ENCODE assay signal across 19 mouse cellular contexts in the genomic region with DNA sequence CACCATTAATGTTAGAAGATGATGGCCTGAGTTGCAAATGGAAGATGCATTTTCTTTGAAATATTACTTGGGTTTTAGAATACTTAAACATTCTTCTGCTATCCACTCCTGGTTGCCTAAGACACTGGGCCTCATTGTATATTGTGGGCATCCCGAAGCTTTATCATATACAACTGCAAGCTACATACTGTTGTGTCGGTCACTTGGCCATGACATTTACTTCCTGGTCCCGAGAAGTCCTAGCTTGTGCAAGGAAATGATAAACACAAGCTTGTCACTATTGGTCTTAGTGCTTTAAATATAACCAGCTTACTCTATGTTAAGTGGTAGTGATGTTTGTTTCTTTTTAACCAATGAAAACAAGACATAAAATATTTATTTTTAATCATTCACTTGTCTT.
"Had no signal": no experiment of that assay in that cellular context is flagged by ENCODE, and none has a peak within 500 bp of the region (broad histone marks: within the 10 kb centered on the region; RNA-seq: fewer than 3 reads in every experiment).

No protein-coding gene starts in this region.

- H3K4me1 ChIP-seq: midbrain, embryonic 10.5 days; midbrain, embryonic 12.5 days; neural tube, embryonic 13.5 days; neural tube, embryonic 15.5 days had no signal

- H3K36me3 ChIP-seq: midbrain, embryonic 10.5 days; midbrain, embryonic 12.5 days; neural tube, embryonic 13.5 days; neural tube, embryonic 15.5 days had no signal

- H3K27ac ChIP-seq: midbrain, embryonic 10.5 days; midbrain, embryonic 12.5 days; neural tube, embryonic 13.5 days; neural tube, embryonic 15.5 days had no signal

- DNase-seq: lung, adult 18-20 months; lung, embryonic 14.5 days; lung, postnatal 10 days; lung, postnatal 4 days; midbrain, embryonic 14.5 days; retina, postnatal 1 day; right cerebral cortex, adult 18-20 months; right cerebral cortex, postnatal 25 days; right cerebral cortex, postnatal 4 days; spleen, adult 18-20 months; thymus, adult 18-20 months; thymus, postnatal 14 days; thymus, postnatal 36 days had no signal

- H3K4me2 ChIP-seq: lung, embryonic 14.5 days; midbrain, embryonic 12.5 days; neural tube, embryonic 13.5 days; neural tube, embryonic 15.5 days had no signal

- H3K27me3 ChIP-seq: midbrain, embryonic 12.5 days; neural tube, embryonic 13.5 days; neural tube, embryonic 15.5 days had no signal

- ATAC-seq: midbrain, embryonic 16.5 days had no signal

- H3K9me3 ChIP-seq: midbrain, embryonic 10.5 days; midbrain, embryonic 12.5 days; neural tube, embryonic 13.5 days; neural tube, embryonic 15.5 days had no signal

- H3K4me3 ChIP-seq: midbrain, embryonic 10.5 days; midbrain, embryonic 12.5 days; myocyte; neural tube, embryonic 13.5 days; neural tube, embryonic 15.5 days had no signal

- H3K9ac ChIP-seq: lung, embryonic 14.5 days; midbrain, embryonic 12.5 days; neural tube, embryonic 13.5 days; neural tube, embryonic 15.5 days had no signal
